Mouse (Mus musculus) limb, embryonic 10.5 days (tissue): ENCODE data around the gene Lats2. TPM values are rescaled to one million over a fixed set of nuclear protein-coding genes. Genes with fewer than 3 reads are reported as not detected.
"Not testable (repeated sequence)": the region's sequence is repeated elsewhere in the genome, so short reads cannot be mapped to it uniquely, and the experiment has no call there.

ENCODE experiments used
- DNase-seq: peaks from one replicate; pipeline ENCODE4 v3.0.0-alpha.2; 2017; ENCODE audit warnings: low spot score
- H3K27ac ChIP-seq: fragments of 300-500 bp; sonication (generic); 2 replicates; pipeline ENCODE4 v1.5.1; 2016; ENCODE audit warnings: mild to moderate bottlenecking
- H3K27me3 ChIP-seq: fragments of 300-500 bp; sonication (generic); 2 replicates; pipeline ENCODE4 v1.6.1; 2016; ENCODE audit warnings: low read depth, mild to moderate bottlenecking; ENCODE audit not compliant: poor library complexity, severe bottlenecking
- H3K36me3 ChIP-seq: fragments of 300-500 bp; sonication (generic); 2 replicates; pipeline ENCODE4 v1.6.1; 2016; ENCODE audit warnings: mild to moderate bottlenecking, moderate library complexity
- H3K4me1 ChIP-seq: fragments of 300-500 bp; sonication (generic); 2 replicates; pipeline ENCODE4 v1.6.1; 2016
- H3K4me3 ChIP-seq: fragments of 300-500 bp; sonication (generic); 2 replicates; pipeline ENCODE4 v1.5.1; 2016; ENCODE audit warnings: mild to moderate bottlenecking, moderate library complexity
- H3K9me3 ChIP-seq: fragments of 300-500 bp; sonication (generic); replicated peaks from 2 replicates; pipeline ENCODE4 v1.6.1; 2016; ENCODE audit warnings: mild to moderate bottlenecking
- WGBS: fragments of 180-500 bp; shearing (Covaris S2); methylation state at CpG from one replicate; pipeline ENCODE4 v1.1.7; 2016; 5-methylcytosine and 5-hydroxymethylcytosine counted together
- polyA plus RNA-seq: library from polyadenylated mRNA; unstranded; fragments of >200 nt; fragmentation: Nextera tagmentation; extraction: Ambion mirVana; gene quantifications from 2 replicates; pipeline ENCODE4 v1.2.1, GENCODE M21; 2016

The Lats2 gene
- polyA plus RNA-seq, 1 experiment from 2014 or later, result 21.0 TPM

- DNase-seq, result peak; percentile 67
These were observed 73.6 kb downstream of the Lats2 start for GRCm38 (mm10) chr14:57684579-57684978.

GRCm38 (mm10) chr14:57682751-57683150, 75.4 kb downstream of the Lats2 start:
- no peak overlapping the region for H3K4me3 ChIP-seq
- no peaks in the 10 kb centered on the region for H3K4me1 ChIP-seq
- H3K27ac ChIP-seq, result no peak overlapping the region
- no peaks in the 10 kb centered on the region for H3K27me3 ChIP-seq
- H3K9me3 ChIP-seq, result no peaks in the 10 kb centered on the region
- H3K36me3 ChIP-seq, result no peaks in the 10 kb centered on the region
- 87% methylated on average over 4 of the region's 4 CpGs for WGBS
- no peak for DNase-seq

More at GRCm38 (mm10) chr14:57684579-57684978, 73.6 kb downstream of the Lats2 start:
- Histone ChIP-seq H3K36me3 (peaks cover 14% of the 10 kb centered on the region), H3K9me3 (no peaks in the 10 kb centered on the region), H3K4me1 (no peaks in the 10 kb centered on the region), H3K27ac (no peak overlapping the region), H3K27me3 (no peaks in the 10 kb centered on the region), H3K4me3 (no peak overlapping the region)
- WGBS, result 24% methylated on average over 1 of the region's 1 CpGs

- 49% methylated on average over 5 of the region's 5 CpGs for WGBS
- Histone ChIP-seq H3K4me3 (no peak overlapping the region), H3K27me3 (no peaks in the 10 kb centered on the region), H3K27ac (no peak overlapping the region), H3K9me3 (no peaks in the 10 kb centered on the region), H3K36me3 (no peaks in the 10 kb centered on the region), H3K4me1 (no peaks in the 10 kb centered on the region)
- peak; percentile 88 for DNase-seq
These were observed 78.1 kb downstream of the Lats2 start for GRCm38 (mm10) chr14:57679958-57680535.

GRCm38 (mm10) chr14:57679523-57679922, 78.7 kb downstream of the Lats2 start:
- 25% methylated on average over 1 of the region's 1 CpGs for WGBS
- Histone ChIP-seq H3K36me3 (no peaks in the 10 kb centered on the region), H3K27me3 (no peaks in the 10 kb centered on the region), H3K4me3 (no peak overlapping the region), H3K9me3 (no peaks in the 10 kb centered on the region), H3K4me1 (no peaks in the 10 kb centered on the region), H3K27ac (no peak overlapping the region)
- DNase-seq, result no peak

- Histone ChIP-seq H3K4me1 (no peaks in the 10 kb centered on the region), H3K9me3 (no peaks in the 10 kb centered on the region), H3K27me3 (no peaks in the 10 kb centered on the region), H3K36me3 (no peaks in the 10 kb centered on the region), H3K27ac (no peak overlapping the region), H3K4me3 (no peak overlapping the region)
- 64% methylated on average over 2 of the region's 2 CpGs for WGBS
- DNase-seq, result no peak
These were observed 82.7 kb downstream of the Lats2 start for GRCm38 (mm10) chr14:57675481-57675880.

- 20% methylated on average over 10 of the region's 10 CpGs for WGBS
- H3K4me1 ChIP-seq, result peaks cover 13% of the 10 kb centered on the region
- DNase-seq, result no peak
- H3K27ac ChIP-seq, result peak overlapping the region; percentile 97
- H3K9me3 ChIP-seq, result no peaks in the 10 kb centered on the region
- H3K27me3 ChIP-seq, result no peaks in the 10 kb centered on the region
- H3K36me3 ChIP-seq, result peaks cover 9% of the 10 kb centered on the region
- H3K4me3 ChIP-seq, result peak overlapping the region; percentile 95
These were observed 92.6 kb downstream of the Lats2 start for GRCm38 (mm10) chr14:57665628-57665950.

- DNase-seq, result peak; percentile 89
- H3K4me3 ChIP-seq, result peak within 1 kb of the TSS; percentile 95
- peaks cover 13% of the 10 kb centered on the region for H3K4me1 ChIP-seq
- H3K27ac ChIP-seq, result peak within 1 kb of the TSS; percentile 97
- no peaks in the 10 kb centered on the region for H3K27me3 ChIP-seq
- no peaks in the 10 kb centered on the region for H3K9me3 ChIP-seq
- peaks cover 9% of the 10 kb centered on the region for H3K36me3 ChIP-seq
- WGBS, result under 1% methylated on average over 80 of the region's 80 CpGs
These were observed 93.2 kb downstream of the Lats2 start, which contains the start of gene Xpo4 for GRCm38 (mm10) chr14:57664822-57665627. Gene Xpo4, minus strand, starts transcription at chr14:57665430.

GRCm38 (mm10) chr14:57664311-57664821, 93.8 kb downstream of the Lats2 start:
- no peaks in the 10 kb centered on the region for H3K9me3 ChIP-seq
- H3K36me3 ChIP-seq, result peaks cover 12% of the 10 kb centered on the region
- no peaks in the 10 kb centered on the region for H3K27me3 ChIP-seq
- H3K4me3 ChIP-seq, result peak overlapping the region; percentile 95
- peaks cover 13% of the 10 kb centered on the region for H3K4me1 ChIP-seq
- peak; percentile 67 for DNase-seq
- peak overlapping the region; percentile 97 for H3K27ac ChIP-seq
- 0% methylated on average over 19 of the region's 19 CpGs for WGBS

GRCm38 (mm10) chr14:57663630-57664029, 94.6 kb downstream of the Lats2 start:
- 39% methylated on average over 1 of the region's 1 CpGs for WGBS
- Histone ChIP-seq H3K36me3 (peaks cover 12% of the 10 kb centered on the region), H3K4me1 (peaks cover 13% of the 10 kb centered on the region), H3K27me3 (no peaks in the 10 kb centered on the region), H3K9me3 (no peaks in the 10 kb centered on the region), H3K27ac (peak overlapping the region; percentile 97; the same call in 1 of the 2 replicates), H3K4me3 (peak overlapping the region; percentile 95)
- no peak for DNase-seq

- H3K36me3 ChIP-seq, result peaks cover 17% of the 10 kb centered on the region
- H3K4me3 ChIP-seq, result no peak overlapping the region
- DNase-seq, result no peak
- H3K27me3 ChIP-seq, result no peaks in the 10 kb centered on the region
- H3K27ac ChIP-seq, result no peak overlapping the region
- 98% methylated on average over 4 of the region's 4 CpGs for WGBS
- H3K9me3 ChIP-seq, result no peaks in the 10 kb centered on the region
- H3K4me1 ChIP-seq, result peaks cover under 1% of the 10 kb centered on the region; the same call in 1 of the 2 replicates
These were observed 99.9 kb downstream of the Lats2 start for GRCm38 (mm10) chr14:57658301-57658700.

- no peaks in the 10 kb centered on the region for H3K4me1 ChIP-seq
- no peak for DNase-seq
- no peak overlapping the region for H3K4me3 ChIP-seq
- peaks cover 17% of the 10 kb centered on the region for H3K36me3 ChIP-seq
- no peak overlapping the region for H3K27ac ChIP-seq
- H3K27me3 ChIP-seq, result no peaks in the 10 kb centered on the region
- H3K9me3 ChIP-seq, result no peaks in the 10 kb centered on the region
- 91% methylated on average over 2 of the region's 2 CpGs for WGBS
These were observed 100.7 kb downstream of the Lats2 start for GRCm38 (mm10) chr14:57657500-57657899.

GRCm38 (mm10) chr14:57656519-57656918, 101.7 kb downstream of the Lats2 start:
- not testable (repeated sequence) for H3K9me3 ChIP-seq, H3K27ac ChIP-seq, H3K4me3 ChIP-seq, H3K4me1 ChIP-seq, DNase-seq, H3K27me3 ChIP-seq
- H3K36me3 ChIP-seq, result peaks cover 14% of the 10 kb centered on the region
- WGBS, result 91% methylated on average over 3 of the region's 3 CpGs

GRCm38 (mm10) chr14:57649501-57649900, 108.7 kb downstream of the Lats2 start:
- H3K4me1 ChIP-seq, result no peaks in the 10 kb centered on the region
- DNase-seq, result no peak
- H3K27me3 ChIP-seq, result no peaks in the 10 kb centered on the region

More at GRCm38 (mm10) chr14:57649501-57649900, 108.7 kb downstream of the Lats2 start:
- Histone ChIP-seq H3K9me3 (no peaks in the 10 kb centered on the region), H3K36me3 (peaks cover 9% of the 10 kb centered on the region), H3K4me3 (no peak overlapping the region), H3K27ac (no peak overlapping the region)
